Mouse (Mus musculus) small intestine, adult 2 months (tissue): ENCODE results near the gene Grik3.

ENCODE experiments used
- CTCF ChIP-seq: fragments of 200-500 bp; IDR thresholded peaks from 2 replicates; pipeline ENCODE4 v1.5.1; 2012; ENCODE audit warnings: low read depth, mild to moderate bottlenecking, control low read depth, inconsistent platforms, low read length, moderate library complexity, mixed read lengths; ENCODE audit not compliant: insufficient replicate concordance, insufficient read length; ENCODE audit errors: extremely low read depth
- POLR2A ChIP-seq: fragments of 200-500 bp; IDR thresholded peaks from 2 replicates; pipeline ENCODE4 v1.6.1; 2012; ENCODE audit warnings: low read depth, mild to moderate bottlenecking, control low read depth, inconsistent platforms, low read length, moderate library complexity

- TF ChIP-seq CTCF (no peak), POLR2A (no peak)
Observed at GRCm38 (mm10) chr4:125565711-125566439, 75.4 kb downstream of the Grik3 start.
